Mouse (Mus musculus) thymus, postnatal 4 days (tissue): ENCODE data around the gene BC035044.
"Not testable (repeated sequence)": the region's sequence is repeated elsewhere in the genome, so short reads cannot be mapped to it uniquely, and the experiment has no call there.

Experiments
- DNase-seq: peaks from one replicate; pipeline ENCODE4 v3.0.0; 2021

Gene BC035044

DNA sequence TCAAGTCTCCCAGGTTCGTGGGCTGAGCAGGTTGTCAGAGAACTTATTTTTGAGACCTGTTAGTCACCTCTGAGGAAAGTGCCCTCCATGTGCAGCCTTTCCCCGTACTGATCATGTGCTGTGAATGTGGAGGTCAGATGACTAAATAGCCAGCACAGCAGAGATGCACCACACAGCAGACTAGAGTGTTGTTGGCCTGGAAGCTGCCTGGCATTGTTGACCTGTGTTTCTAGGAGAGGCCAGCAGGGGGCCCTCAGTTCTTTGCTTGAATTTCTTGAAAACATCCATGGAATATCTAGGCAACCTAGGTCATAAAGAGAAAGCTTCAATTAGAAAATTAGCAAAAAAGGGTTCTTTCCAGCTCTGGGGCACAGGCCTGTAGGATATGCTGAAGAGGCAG, 41.0 kb downstream of the BC035044 start:
- DNase-seq, result peak; percentile 63

DNA sequence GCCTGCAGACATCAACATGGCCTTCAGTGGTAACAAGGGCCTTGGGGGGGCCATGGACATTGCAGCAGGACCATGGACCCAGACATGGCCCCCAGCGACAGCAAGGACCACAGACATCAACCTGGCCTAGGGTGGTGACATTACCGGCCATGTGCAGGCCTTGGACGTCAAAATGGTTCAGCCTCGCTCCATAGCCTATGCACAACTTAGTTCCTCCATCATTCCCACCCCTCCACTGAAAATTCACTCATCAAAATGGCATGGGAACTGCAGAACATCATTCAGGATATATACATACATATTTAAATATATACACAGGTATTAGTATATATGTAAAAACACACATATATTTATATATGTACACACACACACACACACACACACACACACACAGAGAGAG, 43.5 kb downstream of the BC035044 start:
- DNase-seq, result no peak

DNA sequence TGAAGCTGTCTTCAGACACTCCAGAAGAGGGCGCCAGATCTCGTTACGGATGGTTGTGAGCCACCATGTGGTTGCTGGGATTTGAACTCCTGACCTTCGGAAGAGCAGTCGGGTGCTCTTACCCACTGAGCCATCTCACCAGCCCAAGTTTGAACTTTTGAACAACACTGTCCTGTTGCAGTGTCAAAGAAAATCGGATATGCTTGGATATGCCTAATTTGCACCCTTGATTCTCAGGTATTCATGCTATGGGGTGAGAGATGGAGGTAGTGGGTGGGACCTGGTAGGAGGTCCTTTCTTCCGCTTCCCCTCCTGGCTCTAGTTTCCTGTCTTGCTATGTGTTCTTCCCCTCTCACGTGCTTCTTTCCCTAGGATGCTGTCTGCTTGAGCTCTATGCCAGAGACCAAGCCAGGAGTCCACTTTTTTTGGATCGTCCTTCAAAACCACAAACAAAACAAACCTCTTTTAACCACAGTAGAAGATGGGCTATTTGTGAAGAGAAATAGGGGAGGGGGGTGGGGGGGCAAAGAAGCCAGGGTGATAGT, 44.9 kb downstream of the BC035044 start:
- peak; percentile 8 for DNase-seq

DNA sequence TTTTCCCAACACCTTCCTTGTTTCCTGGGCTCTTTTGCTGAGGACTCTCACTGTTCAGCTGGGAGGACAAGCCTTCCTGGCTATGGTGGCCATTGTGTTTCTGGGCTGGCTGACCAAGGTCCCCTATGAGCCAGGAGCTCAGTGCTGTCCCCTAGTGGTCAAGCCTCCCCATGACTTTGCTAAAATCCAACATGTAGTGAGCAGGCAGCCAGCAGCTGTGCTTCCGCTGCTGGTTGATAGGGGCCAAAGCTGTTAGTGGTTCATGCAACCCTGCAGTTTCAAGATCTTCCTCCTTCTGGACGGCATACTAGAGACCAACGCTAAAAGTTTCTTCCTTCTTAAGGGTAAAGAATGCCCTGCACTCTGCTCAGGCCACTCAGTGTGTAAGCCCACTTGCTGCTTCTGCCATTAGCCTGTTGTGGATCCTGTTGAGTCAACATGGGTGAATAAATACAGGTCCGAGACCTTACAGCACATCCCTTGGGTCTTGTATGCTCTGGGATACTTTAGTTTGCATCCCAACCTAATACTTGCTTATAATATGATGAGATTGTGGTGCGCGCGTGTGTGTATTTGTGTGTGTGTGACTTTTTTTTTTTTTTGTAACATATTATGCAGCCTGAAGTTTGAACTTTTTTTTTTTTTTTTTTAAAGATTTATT, 45.5 kb downstream of the BC035044 start:
- peak; percentile 91 for DNase-seq

DNA sequence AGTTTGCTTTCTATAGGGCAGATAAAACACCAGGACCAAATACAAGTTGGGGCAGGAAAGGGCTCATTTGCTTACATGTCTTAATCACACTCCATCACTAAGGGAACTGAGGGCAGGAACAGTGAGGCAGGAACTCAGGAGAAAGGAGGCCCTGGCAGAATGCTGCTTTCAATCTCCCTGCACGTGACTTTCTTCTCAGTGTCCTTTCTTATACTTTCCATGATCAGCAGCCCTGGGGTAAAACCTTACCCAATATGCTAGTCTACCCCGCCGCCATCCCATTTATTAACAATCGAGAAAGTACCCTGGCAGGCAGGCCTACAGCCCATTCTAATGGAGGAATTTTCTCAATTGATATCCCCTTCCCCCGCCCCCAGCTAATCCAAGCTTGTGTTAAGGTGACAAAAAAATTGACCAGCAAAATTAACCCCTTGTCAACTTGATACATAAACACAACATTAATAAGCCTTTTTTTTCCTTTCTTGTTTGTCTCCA, 46.3 kb downstream of the BC035044 start:
- peak; percentile 28 for DNase-seq

DNA sequence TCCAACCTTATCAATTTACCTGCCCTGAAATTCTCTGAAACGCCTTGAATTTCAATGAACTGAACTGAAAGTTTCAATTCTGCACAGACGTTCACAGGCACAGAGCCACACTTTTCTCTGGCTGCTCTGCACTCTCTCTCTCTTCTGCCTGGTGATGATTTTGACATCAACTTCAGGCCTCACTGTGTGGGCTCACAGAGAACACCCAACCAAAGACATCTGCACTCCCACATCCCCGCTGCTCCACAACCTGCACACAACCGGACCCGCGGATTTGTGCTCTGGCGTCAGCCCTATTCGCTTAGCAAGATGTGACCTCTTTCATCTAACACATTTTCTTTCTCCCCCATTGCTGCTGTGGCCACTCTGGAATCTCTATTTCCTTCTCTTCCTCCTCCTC, 46.8 kb downstream of the BC035044 start:
- peak; percentile 58 for DNase-seq

DNA sequence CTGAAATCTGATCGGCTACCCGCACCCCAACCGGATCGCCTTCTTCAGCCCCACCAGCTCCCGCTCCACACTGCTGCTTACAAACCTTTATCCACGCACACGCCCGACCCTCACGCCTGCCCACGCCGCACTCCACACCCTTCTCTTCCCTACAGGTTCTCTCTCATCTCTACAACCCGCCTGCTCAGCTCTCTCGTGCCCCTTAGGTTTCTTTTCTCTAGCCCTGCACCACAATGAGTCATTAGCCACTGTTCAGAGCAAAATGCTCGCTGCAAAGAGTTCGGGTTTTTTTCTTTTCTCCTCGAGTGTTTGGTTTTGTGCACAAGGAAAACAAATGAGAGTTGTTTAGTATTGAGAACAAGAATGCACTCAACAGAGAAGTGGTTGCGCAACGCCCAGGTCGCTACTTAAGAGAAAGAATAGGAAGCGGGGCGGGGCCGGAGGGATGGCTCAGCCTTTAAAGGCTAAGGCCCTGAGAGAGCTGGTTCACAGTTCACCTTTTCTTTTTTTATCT, 47.4 kb downstream of the BC035044 start:
- DNase-seq, result peak; percentile 73

DNA sequence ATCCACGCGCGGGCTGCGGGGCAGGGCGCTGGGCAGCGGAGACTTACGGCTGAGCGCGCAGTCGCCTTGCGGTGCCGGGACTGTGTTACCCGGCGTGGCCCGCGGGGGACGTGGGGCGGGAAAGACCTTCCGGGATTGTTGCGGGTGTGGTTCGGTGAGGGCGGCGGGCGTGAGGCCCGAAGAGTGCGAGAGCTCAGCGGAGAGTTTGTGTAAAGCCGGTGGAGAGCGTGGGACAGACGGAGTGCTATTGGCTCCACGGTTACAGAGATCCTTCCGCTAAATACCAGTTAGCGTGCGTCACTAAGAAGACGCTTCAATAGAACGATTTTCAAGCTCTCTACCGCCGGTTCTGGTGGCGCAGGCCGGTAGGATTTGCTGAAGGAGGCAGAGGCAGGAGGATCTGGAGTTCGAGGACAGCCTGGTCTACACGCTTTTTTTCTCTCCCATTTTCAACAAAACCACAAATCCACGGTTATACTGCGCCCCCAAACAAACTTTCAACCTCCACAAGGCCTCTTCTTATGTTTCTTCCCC, 47.9 kb downstream of the BC035044 start:
- DNase-seq, result peak; percentile 85

DNA sequence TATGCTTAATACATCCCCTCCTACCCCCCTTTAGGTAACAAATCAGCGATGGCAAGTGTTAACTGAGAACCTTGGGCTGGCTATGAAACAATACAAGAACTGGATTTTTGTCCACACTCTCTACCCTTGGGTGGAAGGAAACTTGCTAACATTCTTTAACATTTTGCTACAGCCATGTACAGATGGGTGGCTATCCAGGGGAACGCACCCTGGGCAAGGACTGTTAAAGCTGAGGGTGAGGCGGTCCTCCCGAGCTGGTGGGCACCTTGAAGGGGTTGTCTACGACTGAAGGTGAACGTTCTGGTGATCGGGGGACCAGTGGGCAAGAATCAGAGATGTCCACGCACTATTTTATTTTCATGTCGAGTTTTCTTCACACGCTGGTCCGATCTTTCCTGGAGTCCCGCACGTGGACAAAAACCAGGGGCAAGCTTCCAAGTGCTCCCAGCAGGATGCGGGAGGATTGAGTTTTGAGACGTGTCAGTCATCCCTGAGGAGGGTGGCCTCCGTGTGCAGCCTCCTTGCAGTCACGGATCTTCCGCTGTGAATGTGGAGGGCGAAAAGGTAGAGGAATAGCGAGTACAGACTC, 48.5 kb downstream of the BC035044 start:
- DNase-seq, result no peak

DNA sequence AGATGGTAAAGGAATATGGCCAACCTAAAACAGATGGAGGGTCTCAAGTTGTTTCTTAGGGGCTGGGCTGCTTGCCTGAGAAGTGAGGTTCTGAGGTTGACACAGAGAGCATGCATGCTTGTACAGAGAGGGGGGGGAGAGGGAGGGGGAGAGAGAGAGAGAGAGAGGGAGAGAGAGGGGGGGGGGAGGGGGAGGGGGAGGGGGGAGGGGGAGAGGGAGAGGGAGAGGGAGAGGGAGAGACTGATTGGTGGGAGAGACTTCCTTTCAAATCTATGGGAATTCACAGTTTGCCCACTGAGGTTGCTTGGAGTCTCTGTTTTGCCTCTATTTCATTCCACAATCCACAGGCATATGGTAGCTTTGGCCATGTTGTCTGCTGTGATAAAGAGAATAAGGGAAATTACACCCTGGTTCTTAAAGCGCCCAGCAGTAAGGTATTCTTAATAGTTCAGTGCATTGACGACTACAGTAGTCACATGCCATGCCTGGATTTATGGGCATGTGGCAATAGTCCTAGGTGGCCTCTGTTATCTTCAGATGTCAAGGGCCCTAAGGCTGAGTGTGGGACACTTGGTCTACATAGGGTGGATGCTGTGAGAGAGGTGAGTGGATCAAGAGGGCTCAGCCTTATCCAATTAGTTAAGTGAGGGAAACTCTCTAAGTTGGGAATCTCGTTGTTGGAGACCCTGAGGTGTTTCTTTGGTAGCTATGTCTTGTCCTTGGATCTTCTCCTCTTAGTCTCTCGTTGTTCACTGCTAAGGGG, 49.4 kb downstream of the BC035044 start:
- peak; percentile 10 for DNase-seq

DNA sequence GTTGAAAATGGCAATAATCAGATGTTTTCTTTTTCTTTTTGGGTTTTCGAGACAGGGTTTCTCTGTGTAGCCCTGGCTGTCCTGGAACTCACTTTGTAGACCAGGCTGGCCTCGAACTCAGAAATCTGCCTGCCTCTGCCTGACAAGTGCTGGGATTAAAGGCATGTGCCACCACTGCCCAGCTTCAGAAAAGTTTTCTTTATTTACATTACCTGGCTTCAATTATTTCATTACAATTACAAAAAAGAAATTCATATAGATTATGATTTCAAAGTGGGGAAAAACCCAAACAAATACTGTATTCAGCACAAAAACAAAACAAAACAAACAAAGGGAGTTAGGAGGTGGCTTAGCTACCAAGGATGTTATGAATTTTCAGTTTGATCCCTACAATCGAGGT, 50.3 kb downstream of the BC035044 start:
- not testable (repeated sequence) for DNase-seq

DNA sequence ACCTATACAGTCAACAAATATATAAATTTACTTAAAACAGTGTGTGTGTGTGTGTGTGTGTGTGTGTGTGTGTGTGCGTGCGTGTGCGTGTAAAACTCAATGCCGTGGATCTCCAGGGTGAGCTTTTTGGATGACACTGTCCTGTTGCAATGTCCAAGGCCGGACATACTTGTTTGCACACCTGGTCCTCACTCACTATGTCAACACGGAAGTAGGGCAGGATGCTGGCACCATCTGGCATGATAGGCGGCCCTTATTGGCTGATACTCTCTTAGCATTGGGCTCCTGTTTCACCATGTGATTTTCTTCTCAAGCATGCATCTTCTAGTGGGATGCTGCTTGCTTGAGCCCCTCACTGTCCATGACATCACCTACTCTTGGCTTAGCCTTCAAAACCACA, 51.0 kb downstream of the BC035044 start:
- DNase-seq, result peak; percentile 42

DNA sequence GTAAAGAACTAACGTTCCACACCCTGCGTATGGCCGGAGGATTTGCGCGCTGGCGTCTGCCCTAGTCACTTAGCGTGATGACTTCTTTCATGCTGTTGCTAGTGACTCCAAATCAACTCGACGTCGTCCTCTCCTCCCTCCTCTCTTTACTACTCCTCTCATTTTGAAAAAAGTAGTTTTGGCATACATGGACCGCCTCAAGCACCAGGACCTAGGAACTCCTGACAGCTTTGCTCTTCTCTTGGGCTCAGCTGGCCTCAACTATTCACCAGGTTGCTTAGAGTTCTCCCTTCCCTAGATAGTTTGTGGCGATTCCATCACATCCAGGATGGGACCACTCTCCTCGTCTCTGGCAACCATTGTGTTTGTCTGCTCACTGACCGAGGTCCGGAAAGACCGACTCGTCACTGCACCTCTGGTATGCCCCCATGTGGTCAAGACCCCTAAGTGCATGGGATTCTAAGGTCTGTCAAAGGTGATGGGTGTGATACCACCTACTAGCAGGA, 51.6 kb downstream of the BC035044 start:
- peak; percentile 91 for DNase-seq

DNA sequence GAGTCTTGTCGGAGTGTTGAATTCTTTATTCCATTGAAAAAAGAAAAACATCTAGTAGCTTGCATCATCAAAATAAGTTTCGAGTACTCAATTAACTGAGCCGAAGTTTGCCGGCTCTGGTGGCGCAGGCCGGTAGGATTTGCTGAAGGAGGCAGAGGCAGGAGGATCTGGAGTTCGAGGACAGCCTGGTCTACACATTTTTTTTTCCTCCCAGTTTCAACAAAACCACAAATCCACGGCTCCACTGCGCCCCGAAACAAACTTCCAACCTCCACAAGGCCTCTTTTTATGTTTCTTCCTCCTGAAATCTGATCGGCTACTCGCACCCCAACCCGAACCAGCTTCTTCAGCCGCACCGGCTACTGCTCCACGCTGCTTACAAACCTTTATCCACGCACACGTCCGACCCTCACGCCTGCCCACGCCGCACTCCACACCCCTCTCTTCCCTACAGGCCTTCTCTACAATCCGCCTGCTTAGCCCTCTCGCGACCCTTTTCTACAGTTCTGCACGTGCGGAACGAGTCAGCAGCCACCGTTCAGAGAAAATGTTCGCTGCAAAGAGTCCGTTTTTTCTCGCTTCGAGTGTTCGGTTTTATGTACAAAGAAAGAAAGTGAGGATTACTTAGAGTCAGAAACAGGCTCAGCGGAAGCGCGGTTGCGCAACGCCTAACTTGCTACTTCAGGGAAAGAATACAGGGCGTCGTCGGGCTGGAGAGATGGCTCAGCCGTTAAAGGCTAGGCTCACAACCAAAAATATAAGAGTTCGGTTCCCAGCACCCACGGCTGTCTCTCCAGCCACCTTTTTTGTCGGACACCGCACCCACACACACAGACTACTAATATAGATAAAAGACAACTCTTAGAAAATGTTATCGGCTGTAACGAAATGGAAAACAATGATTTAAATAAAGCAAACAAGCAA, 52.3 kb downstream of the BC035044 start:
- peak; percentile 88 for DNase-seq

DNA sequence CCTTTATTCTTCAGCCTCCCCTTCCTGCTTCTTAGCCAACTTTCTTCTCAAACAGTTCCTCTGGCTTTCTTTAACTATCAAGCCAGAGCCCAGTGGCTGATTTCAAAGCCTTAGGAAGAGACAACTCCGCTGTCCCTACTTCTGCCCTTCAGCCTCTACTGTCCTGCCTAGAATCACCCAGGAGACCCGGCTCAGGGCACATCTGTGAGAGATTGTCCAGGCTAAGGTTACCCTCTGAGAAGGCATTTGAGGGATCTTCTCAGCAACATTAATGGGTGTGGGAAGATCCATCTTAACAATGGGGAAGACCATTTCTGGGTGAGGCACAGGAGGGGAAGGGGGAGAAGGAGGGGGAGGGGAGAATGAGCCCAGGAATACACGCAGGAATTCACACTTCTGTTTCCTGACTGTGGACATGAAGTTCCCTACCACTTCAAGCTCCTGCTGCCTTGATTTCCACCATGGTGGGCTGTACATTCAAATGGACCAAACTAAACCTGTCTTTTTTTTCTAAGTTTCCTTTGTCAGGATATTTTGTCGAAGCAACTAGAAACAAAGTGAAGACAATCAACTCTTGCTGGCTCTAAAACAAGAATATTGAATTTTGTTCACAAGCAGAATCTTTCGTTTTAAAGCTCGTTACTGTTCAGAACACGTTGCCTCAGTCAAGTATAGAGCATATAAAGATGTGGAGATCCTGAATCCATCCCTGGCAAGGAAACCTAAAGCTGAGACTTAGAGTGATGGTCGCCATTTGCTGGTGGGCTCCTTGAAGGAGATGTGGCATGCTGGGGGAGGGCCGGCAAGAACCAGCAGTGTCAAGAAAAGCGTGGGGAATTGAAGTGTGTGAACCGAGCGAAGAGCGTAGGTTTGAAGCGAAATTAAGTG, 53.2 kb downstream of the BC035044 start:
- peak; percentile 29 for DNase-seq

DNA sequence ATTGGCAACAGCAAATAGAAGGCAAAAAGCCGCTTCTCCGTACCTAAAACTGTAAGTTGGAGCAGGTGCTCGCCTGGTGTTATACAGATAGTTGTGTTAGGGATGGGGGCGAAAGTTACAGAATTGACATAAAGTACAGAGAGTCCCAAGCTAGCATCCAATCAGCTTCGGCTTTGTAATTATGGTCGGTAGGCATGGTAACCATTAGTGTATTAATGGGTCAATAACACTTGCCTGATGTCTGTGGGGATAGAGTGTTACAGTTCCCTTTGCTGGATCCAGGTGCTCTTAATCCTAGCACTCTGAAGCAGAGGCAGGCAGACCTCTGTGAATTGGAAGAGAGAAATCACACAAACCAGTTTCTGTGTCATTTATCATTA, 54.0 kb downstream of the BC035044 start:
- DNase-seq, result peak; percentile 13

DNA sequence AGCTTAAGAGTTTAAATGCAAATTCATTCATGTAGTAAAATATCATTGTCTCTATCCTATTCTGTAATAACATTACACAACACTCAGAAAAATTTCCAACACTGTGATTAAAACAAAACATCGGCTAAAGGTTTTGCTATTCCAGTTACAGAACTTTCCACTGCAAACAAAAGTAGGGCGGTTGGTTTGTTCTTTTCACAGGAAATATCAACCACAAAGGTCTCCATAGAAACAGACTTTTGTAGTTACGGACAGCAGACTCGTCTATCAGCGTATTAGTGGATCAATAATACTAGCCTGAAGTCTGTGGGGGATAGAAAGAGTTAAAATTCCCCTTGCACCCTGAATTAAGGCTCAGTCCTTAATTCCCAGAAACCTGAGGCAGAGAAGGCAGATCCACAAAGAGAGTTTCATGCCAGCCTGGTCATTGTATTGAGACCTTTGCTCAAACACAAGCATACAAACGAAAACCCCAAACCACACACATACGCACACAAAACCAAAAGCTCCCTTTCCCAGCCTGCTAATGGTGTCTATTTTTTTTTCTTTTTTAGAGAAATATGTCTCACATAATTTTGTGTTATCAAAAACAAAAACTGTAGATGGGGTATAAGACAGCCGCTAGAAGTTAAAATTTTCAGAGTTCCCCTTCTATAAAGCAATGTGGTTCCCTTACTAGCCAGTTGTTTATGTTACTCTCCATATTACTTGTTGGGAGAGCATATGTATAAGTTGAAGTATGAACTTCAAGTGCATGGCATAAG, 54.6 kb downstream of the BC035044 start:
- no peak for DNase-seq

DNA sequence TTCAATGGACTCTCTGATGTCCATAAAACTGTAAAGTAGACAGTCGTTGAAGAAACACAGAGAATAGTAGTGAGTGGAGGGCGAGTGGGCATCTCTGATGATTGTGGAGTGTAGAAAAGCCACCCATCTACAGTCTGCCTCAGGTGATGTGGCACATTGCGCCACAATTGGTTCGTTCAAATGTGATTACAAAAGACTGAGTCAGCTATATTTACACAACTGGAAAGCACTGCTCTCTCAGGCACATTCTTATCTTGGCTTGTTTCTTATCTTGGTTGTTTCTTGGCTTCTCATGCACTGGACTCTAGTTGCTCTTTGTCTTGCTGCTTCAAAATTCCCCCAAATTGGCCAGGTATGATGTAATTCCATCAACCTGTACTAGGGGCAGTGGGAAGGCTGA, 55.4 kb downstream of the BC035044 start:
- DNase-seq, result peak; percentile 15

DNA sequence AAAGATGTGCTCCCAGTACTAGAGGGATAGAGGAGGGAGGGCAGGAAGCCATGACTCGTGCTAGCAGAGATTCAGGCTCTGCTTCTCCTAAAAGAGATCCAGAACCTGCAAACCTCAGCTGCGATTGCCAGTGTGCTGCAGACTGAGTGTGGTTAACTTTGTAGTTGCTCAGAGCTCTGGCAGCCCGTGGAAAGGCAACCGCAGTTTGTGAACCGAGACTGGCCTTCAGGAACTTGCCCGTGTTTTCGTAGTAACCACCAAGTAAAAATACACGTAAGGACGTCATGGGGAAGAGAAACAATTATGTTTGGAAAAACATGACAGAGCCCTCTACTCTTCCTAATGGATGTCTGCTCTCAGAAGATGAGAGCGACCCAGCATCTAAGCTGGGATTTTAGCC, 57.9 kb downstream of the BC035044 start:
- peak; percentile 39 for DNase-seq

DNA sequence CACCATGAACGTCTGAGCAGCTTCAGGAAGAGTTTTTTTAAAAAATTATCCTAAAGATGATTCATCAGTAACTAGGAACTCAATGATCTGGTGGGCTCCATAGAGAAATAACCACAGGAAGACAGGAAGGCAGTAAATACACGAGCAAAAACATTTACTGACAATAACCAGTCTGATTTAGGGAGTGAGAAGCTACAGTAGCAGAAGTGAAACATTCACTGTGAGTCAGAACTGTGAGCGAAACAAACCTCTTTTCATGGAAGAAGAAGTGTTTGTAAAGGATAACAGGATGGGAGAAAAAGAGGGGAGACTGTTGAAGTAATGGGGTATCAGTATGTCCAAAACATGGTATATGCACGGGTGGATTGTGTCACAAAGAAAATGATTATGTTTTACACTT, 61.1 kb downstream of the BC035044 start:
- DNase-seq, result no peak
